Mouse (Mus musculus): ENCODE results near the gene Sost. TPM values are rescaled to one million over a fixed set of nuclear protein-coding genes. Genes with fewer than 3 reads are reported as not detected.

Sost gene
- polyA plus RNA-seq, 1 experiment from 2014 or later, result not detected

DNA sequence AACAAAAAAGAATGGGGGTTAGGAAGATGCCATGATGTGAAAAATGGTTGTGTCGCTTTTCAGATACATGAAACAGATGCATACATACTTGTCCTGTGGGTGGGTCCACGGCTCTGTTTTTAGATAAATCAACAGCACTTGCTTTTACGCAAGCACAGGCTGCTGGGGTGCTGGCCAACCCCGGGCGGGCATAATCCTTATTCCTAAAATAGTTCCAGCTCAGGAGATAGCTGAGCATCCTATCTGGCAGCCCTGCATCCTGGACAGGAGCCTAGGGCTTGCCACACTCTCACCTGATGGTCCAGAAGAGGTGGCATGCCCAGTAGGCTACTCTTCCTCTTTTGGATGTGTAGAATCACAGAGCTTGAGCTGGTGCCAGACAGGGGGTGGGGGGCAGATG lies 16.8 kb downstream of the Sost start:
- H3K9me3 ChIP-seq (replicated peaks; ENCODE audit: control insufficient read depth, low read length, poor library complexity, severe bottlenecking), result no peaks in the 10 kb centered on the region
- H3K9ac ChIP-seq (ENCODE audit: low read depth, low read length), result no peak overlapping the region
- peaks cover 12% of the 10 kb centered on the region; the same call in 1 of the 2 replicates for H3K27me3 ChIP-seq (ENCODE audit: control insufficient read depth, insufficient read depth, low read depth, low read length)
- no peak overlapping the region for H3K27ac ChIP-seq (ENCODE audit: low read length)
- no peak overlapping the region for H3K4me3 ChIP-seq (ENCODE audit: low read depth, low read length)
- H3K36me3 ChIP-seq (ENCODE audit: control insufficient read depth, insufficient read depth, low read length), result no peaks in the 10 kb centered on the region
- ATAC-seq, result no peak
- 95% methylated on average over 5 of the region's 5 CpGs for WGBS
- peaks cover 7% of the 10 kb centered on the region; the same call in 1 of the 2 replicates for H3K4me1 ChIP-seq (ENCODE audit: control insufficient read depth, insufficient read depth, low read length)
- no peak overlapping the region for H3K4me2 ChIP-seq (ENCODE audit: low read length)

DNA sequence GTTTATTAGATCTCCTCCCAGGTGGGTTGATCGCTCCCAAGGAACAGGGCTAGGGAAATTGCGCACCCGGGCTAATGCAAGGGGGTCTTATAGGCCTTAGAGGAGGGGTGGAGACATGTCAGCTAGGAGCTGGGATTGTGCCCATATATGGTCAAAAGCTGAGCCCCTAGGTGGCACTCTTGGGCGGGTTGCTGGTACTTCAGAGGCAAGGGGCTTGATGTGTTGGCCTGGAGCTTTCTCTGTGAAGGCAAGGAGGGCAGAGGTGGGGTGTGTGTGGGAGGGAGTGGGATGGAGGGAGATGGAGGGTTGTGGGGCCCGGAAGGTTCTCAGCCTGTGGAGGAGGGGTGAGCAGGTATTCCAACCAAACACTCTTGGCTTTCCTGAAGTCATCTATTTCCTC lies 20.3 kb downstream of the Sost start:
- Histone ChIP-seq H3K9ac (ENCODE audit: low read depth, low read length) (no peak overlapping the region), H3K4me3 (ENCODE audit: low read depth, low read length) (no peak overlapping the region), H3K27me3 (ENCODE audit: control insufficient read depth, insufficient read depth, low read depth, low read length) (0 out of 2 replicates have a peak, but pooled peaks cover 3% of the 10 kb centered on the region), H3K36me3 (ENCODE audit: control insufficient read depth, insufficient read depth, low read length) (no peaks in the 10 kb centered on the region), H3K4me1 (ENCODE audit: control insufficient read depth, insufficient read depth, low read length) (no peaks in the 10 kb centered on the region), H3K27ac (ENCODE audit: low read length) (no peak overlapping the region), H3K4me2 (ENCODE audit: low read length) (no peak overlapping the region), H3K9me3 (replicated peaks; ENCODE audit: control insufficient read depth, low read length, poor library complexity, severe bottlenecking) (no peaks in the 10 kb centered on the region)
- no peak for ATAC-seq
- 22% methylated on average over 5 of the region's 5 CpGs for WGBS

DNA sequence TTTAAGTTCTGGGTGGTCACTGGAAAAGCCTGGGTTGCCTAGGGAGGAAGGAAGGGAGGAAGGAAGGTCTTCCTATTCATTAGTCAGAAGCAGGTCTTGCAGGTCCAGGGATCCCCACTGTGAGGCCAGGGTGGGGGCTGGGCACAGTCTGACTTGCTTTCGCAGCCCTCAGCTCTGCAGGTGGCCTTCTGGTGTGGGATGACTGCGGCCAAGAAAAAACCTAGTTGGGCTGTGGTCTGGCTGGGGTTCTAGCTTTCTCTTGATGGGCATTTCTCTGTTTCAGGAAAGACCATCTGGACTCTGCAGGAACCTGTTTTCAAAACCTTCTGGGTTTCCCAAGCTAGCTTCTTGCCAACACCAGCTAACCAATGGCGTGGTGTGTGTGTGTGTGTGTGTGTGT lies 23.8 kb downstream of the Sost start:
- no peak overlapping the region for H3K9ac ChIP-seq (ENCODE audit: low read depth, low read length)
- H3K4me3 ChIP-seq (ENCODE audit: low read depth, low read length), result no peak overlapping the region
- no peak overlapping the region for H3K4me2 ChIP-seq (ENCODE audit: low read length)
- no peak overlapping the region for H3K27ac ChIP-seq (ENCODE audit: low read length)
- ATAC-seq, result no peak
- no peaks in the 10 kb centered on the region for H3K9me3 ChIP-seq (replicated peaks; ENCODE audit: control insufficient read depth, low read length, poor library complexity, severe bottlenecking)
- H3K36me3 ChIP-seq (ENCODE audit: control insufficient read depth, insufficient read depth, low read length), result no peaks in the 10 kb centered on the region
- 35% methylated on average over 3 of the region's 3 CpGs for WGBS
- H3K4me1 ChIP-seq (ENCODE audit: control insufficient read depth, insufficient read depth, low read length), result no peaks in the 10 kb centered on the region
- H3K27me3 ChIP-seq (ENCODE audit: control insufficient read depth, insufficient read depth, low read depth, low read length), result no peaks in the 10 kb centered on the region

DNA sequence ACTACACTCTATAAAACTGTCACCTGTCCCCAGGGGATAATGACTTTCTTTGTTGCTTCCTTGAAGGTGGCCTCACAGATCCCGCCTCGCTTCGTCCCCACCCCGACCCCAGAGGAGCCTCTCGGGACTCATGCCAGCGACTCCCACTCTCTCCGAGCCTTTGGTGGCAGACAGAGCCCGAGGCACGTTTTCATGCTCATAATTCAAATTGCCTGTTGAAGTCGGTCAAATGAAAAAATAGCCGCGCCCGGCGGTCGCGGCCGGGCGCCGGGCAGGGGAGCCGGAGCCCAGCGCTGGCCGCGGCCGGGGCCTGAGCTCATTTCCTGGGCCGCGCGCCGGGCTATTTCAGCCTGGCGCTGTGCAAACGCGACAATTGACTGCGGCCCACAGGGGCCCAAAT lies 29.7 kb downstream of the Sost start:
- Histone ChIP-seq H3K9ac (ENCODE audit: low read depth, low read length) (peak overlapping the region; percentile 69), H3K4me3 (ENCODE audit: low read depth, low read length) (peak overlapping the region; percentile 39), H3K9me3 (replicated peaks; ENCODE audit: control insufficient read depth, low read length, poor library complexity, severe bottlenecking) (no peaks in the 10 kb centered on the region), H3K36me3 (ENCODE audit: control insufficient read depth, insufficient read depth, low read length) (no peaks in the 10 kb centered on the region), H3K27ac (ENCODE audit: low read length) (0 out of 2 replicates have a peak overlapping the region, but pooled peaks have one; percentile 3), H3K4me1 (ENCODE audit: control insufficient read depth, insufficient read depth, low read length) (peaks cover 9% of the 10 kb centered on the region), H3K4me2 (ENCODE audit: low read length) (peak overlapping the region; percentile 79), H3K27me3 (ENCODE audit: control insufficient read depth, insufficient read depth, low read depth, low read length) (no peaks in the 10 kb centered on the region)
- ATAC-seq, result 0 out of 2 replicates have a peak, but pooled peaks have one; percentile 25
- under 1% methylated on average over 32 of the region's 32 CpGs for WGBS

DNA sequence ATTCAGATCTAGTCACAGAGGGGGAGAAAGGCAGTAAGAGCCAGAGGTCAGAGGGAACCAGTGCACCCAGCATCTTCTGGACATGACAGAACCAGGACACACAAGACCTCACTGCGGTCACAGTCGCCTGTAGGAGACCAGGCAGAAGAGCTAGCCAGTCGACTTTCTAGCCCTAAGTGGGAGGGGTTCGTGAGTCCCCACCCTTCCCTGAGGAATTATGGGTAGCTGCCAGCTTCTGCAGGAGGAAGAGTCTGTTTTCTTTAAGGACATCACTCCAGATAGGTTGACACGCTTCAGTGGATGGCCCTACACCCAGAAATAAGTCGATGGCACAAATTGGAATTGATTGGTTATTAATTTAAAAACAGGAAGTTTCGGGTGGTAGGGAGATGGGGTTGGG lies 30.4 kb downstream of the Sost start:
- Histone ChIP-seq H3K4me2 (ENCODE audit: low read length) (no peak overlapping the region), H3K27me3 (ENCODE audit: control insufficient read depth, insufficient read depth, low read depth, low read length) (no peaks in the 10 kb centered on the region), H3K36me3 (ENCODE audit: control insufficient read depth, insufficient read depth, low read length) (no peaks in the 10 kb centered on the region), H3K9me3 (replicated peaks; ENCODE audit: control insufficient read depth, low read length, poor library complexity, severe bottlenecking) (no peaks in the 10 kb centered on the region), H3K27ac (ENCODE audit: low read length) (no peak overlapping the region), H3K4me1 (ENCODE audit: control insufficient read depth, insufficient read depth, low read length) (peaks cover 9% of the 10 kb centered on the region), H3K4me3 (ENCODE audit: low read depth, low read length) (no peak overlapping the region), H3K9ac (ENCODE audit: low read depth, low read length) (no peak overlapping the region)
- no peak for ATAC-seq
- 34% methylated on average over 7 of the region's 7 CpGs for WGBS

DNA sequence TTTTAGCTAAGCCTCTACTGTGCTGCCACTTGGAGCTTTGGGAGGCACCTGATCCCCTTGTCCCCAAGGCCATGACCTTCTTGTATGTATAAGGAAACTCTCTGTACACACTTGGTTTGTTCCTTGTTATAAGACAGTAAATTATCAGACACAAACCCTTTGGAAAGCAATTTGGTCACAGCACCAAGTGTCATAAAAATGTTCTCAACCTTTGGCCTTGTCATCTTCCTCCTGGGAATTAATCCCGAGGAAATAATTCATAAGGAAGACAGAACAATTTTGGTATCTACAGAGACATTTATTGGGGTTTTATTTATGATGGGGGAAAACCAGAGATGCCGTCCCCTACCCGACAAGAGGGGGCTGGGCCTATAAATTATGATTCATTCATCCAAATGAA lies 31.1 kb downstream of the Sost start:
- H3K4me3 ChIP-seq (ENCODE audit: low read depth, low read length), result no peak overlapping the region
- no peak for ATAC-seq
- no peaks in the 10 kb centered on the region for H3K27me3 ChIP-seq (ENCODE audit: control insufficient read depth, insufficient read depth, low read depth, low read length)
- H3K9me3 ChIP-seq (replicated peaks; ENCODE audit: control insufficient read depth, low read length, poor library complexity, severe bottlenecking), result no peaks in the 10 kb centered on the region
- H3K4me1 ChIP-seq (ENCODE audit: control insufficient read depth, insufficient read depth, low read length), result peaks cover 9% of the 10 kb centered on the region
- no peaks in the 10 kb centered on the region for H3K36me3 ChIP-seq (ENCODE audit: control insufficient read depth, insufficient read depth, low read length)
- H3K9ac ChIP-seq (ENCODE audit: low read depth, low read length), result no peak overlapping the region
- no peak overlapping the region for H3K4me2 ChIP-seq (ENCODE audit: low read length)
- no peak overlapping the region for H3K27ac ChIP-seq (ENCODE audit: low read length)
- 89% methylated on average over 3 of the region's 3 CpGs for WGBS

DNA sequence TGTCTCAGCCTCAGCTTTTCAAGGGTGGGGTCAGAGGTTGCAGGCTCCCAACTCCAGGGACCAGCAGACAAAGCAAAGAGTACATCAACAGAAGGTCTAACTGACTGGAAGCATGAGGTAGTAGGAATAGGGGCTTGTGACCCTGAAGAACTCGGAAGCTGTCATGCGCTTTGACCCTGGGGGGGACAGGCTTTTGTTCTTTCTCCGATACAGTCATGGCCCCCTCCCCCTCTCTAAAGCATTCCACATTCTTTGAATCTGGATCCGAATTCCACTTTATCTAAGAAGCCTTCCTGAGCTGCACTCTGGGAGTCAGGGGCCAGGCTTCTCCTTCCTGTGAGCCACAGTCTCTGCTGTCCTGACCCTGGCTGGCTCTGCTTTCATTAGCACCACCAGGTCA lies 34.8 kb downstream of the Sost start:
- H3K36me3 ChIP-seq (ENCODE audit: control insufficient read depth, insufficient read depth, low read length), result no peaks in the 10 kb centered on the region
- H3K9me3 ChIP-seq (replicated peaks; ENCODE audit: control insufficient read depth, low read length, poor library complexity, severe bottlenecking), result no peaks in the 10 kb centered on the region
- peaks cover 3% of the 10 kb centered on the region for H3K4me1 ChIP-seq (ENCODE audit: control insufficient read depth, insufficient read depth, low read length)
- no peaks in the 10 kb centered on the region for H3K27me3 ChIP-seq (ENCODE audit: control insufficient read depth, insufficient read depth, low read depth, low read length)
- 62% methylated on average over 4 of the region's 4 CpGs for WGBS
- no peak overlapping the region for H3K4me3 ChIP-seq (ENCODE audit: low read depth, low read length)
- no peak overlapping the region for H3K4me2 ChIP-seq (ENCODE audit: low read length)
- H3K27ac ChIP-seq (ENCODE audit: low read length), result no peak overlapping the region
- no peak overlapping the region for H3K9ac ChIP-seq (ENCODE audit: low read depth, low read length)
- no peak for ATAC-seq

DNA sequence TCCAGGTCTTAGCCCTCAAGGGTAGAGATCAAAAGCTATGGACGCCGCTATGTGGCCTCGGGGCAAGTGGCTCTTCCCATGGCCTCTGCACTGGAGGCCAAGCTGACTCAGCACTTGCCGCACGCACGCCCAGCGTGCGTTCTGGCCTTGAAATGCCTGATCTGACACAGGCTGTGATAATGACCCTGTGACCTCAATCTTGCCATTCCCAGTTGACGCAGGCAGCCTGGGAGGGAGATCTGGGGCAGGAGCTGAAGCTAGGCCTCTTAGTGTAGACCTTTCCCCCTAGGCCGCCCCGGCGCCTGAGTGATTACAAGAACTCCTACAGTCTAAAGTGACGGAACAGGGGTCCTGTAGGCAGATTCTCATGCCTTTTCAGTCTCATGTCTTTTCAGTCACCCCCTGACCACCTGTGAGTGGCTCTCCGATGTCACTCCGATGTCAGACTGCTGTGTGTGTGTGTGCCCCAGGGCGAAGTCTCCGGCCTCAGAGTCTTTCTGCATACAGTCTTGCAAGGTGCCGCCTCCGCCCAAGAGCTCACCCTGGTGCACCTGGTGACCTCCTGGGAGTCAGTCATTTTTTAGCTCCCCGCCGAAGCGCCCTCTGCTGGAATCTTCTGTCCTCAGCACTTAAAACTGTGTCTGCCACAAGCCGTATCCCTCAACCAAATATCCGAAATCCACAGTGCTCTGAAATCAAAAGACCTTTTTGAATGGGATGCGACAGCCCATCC lies 38.6 kb downstream of the Sost start:
- H3K9me3 ChIP-seq (replicated peaks; ENCODE audit: control insufficient read depth, low read length, poor library complexity, severe bottlenecking), result no peaks in the 10 kb centered on the region
- H3K27ac ChIP-seq (ENCODE audit: low read length), result no peak overlapping the region
- H3K4me1 ChIP-seq (ENCODE audit: control insufficient read depth, insufficient read depth, low read length), result no peaks in the 10 kb centered on the region
- H3K9ac ChIP-seq (ENCODE audit: low read depth, low read length), result no peak overlapping the region
- H3K4me3 ChIP-seq (ENCODE audit: low read depth, low read length), result no peak overlapping the region
- no peaks in the 10 kb centered on the region for H3K36me3 ChIP-seq (ENCODE audit: control insufficient read depth, insufficient read depth, low read length)
- H3K4me2 ChIP-seq (ENCODE audit: low read length), result no peak overlapping the region
- H3K27me3 ChIP-seq (ENCODE audit: control insufficient read depth, insufficient read depth, low read depth, low read length), result no peaks in the 10 kb centered on the region
- 41% methylated on average over 25 of the region's 25 CpGs for WGBS
- no peak for ATAC-seq

DNA sequence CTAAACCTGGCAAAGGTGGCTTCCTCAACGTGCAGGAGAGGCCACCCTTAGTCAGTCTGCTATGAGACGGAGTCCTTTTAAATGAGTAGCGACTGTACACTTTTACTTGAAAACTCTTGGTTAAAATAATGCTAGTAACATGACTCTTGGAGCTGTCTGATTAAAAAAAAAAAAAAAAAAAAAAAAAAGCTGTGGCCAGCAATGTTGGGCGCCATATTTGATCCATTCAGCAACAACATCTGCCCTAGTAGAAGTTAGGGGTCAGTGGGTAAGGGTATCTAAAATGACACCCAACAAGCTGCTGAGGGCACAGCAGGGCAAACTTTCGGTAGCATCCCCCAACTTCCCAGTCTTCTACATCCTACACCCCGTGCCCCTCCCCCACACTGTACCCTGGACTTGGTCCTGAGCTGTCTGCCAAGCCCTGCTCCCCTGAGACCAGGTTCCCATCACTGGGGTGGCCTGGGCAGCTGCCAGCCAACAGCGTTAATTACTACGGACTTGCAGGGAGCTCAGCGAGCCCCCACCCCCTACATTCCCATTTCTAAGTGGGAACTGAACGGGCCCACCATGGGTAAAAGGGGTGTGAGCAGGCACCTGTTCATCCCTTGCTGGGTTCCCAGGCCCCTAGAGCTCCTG lies 39.7 kb downstream of the Sost start:
- H3K4me2 ChIP-seq (ENCODE audit: low read length), result no peak overlapping the region
- H3K4me1 ChIP-seq (ENCODE audit: control insufficient read depth, insufficient read depth, low read length), result no peaks in the 10 kb centered on the region
- WGBS, result 80% methylated on average over 10 of the region's 10 CpGs
- ATAC-seq, result no peak
- no peaks in the 10 kb centered on the region for H3K36me3 ChIP-seq (ENCODE audit: control insufficient read depth, insufficient read depth, low read length)
- H3K27me3 ChIP-seq (ENCODE audit: control insufficient read depth, insufficient read depth, low read depth, low read length), result no peaks in the 10 kb centered on the region
- no peak overlapping the region for H3K27ac ChIP-seq (ENCODE audit: low read length)
- H3K4me3 ChIP-seq (ENCODE audit: low read depth, low read length), result no peak overlapping the region
- no peaks in the 10 kb centered on the region for H3K9me3 ChIP-seq (replicated peaks; ENCODE audit: control insufficient read depth, low read length, poor library complexity, severe bottlenecking)
- no peak overlapping the region for H3K9ac ChIP-seq (ENCODE audit: low read depth, low read length)

Measured in midbrain, embryonic 16.5 days (tissue).